Mouse (Mus musculus): ENCODE data around the gene Rabif.
A peak's percentile ranks its signal among the peaks of the same experiment; 100 is the strongest.
"Not testable (repeated sequence)": the region's sequence is repeated elsewhere in the genome, so short reads cannot be mapped to it uniquely, and the experiment has no call there.

Gene Rabif

GRCm38 (mm10) chr1:134512584-134512983 lies 18.1 kb downstream of the Rabif start:
- no peak for DNase-seq (ENCODE audit: extremely low spot score, low spot score)

GRCm38 (mm10) chr1:134513312-134513860 lies 18.9 kb downstream of the Rabif start:
- DNase-seq (ENCODE audit: extremely low spot score, low spot score), result peak; percentile 61

- DNase-seq (ENCODE audit: extremely low spot score, low spot score), result no peak
These were observed 19.6 kb downstream of the Rabif start for GRCm38 (mm10) chr1:134513876-134514590.

DNA sequence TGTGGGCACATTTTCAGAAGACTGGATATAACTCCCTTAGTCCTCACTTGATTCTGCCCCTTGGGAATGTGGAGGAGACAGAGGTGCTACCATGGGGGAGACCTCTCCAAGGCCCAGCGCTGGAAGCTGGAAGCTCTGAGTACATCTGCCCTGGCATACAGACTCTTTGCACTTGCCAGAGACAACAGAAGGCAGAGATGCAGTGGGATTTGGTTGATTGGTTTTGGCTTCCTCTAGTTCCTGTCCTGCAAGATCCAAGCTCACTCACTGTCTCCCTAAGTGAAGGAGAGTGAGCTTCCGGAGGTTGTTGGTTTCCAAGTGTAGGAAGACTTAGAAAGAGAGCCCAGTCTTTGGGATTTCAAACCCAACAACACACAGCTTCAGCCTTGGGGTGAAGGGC lies 21.4 kb downstream of the Rabif start:
- DNase-seq (ENCODE audit: extremely low spot score, low spot score), result no peak

GRCm38 (mm10) chr1:134516491-134517198 lies 22.2 kb downstream of the Rabif start:
- DNase-seq (ENCODE audit: extremely low spot score, low spot score), result peak; percentile 49

DNA sequence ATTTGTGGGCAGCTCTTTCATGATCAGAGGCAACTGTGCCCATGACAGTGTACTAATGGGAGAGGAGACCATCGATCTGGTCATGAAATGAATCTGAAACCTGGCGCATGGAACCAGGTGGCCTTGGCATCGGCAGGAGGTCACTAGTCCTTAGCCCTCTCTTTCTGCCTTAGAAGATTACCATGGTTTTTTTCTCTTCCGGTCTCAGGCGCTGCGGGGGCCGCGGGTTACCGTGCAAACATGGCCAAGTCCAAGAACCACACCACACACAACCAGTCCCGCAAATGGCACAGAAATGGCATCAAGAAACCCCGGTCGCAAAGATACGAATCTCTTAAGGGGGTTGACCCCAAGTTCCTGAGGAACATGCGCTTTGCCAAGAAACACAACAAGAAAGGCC lies 23.4 kb downstream of the Rabif start:
- not testable (repeated sequence) for DNase-seq (ENCODE audit: extremely low spot score, low spot score)

GRCm38 (mm10) chr1:134518677-134519076 lies 24.2 kb downstream of the Rabif start:
- DNase-seq (ENCODE audit: extremely low spot score, low spot score), result peak; percentile 51

DNA sequence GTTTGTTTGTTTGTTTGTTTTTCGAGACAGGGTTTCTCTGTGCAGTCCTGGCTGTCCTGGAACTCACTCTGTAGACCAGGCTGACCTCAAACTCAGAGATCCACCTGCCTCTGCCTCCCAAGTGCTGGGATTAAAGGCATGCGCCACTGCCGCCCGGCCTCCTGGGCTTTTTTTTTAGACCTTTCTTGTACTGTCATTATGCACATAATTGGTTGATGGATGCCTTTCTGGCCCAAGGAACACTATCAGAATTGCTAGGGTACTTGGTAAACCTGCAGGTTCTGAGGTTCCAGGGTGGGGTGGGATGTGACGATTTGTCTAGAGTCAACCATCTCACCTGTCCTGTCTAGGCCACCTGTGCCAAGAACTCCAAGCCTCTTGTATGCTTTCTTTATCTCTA lies 24.8 kb downstream of the Rabif start:
- DNase-seq (ENCODE audit: extremely low spot score, low spot score), result not testable (repeated sequence)

- no peak for DNase-seq (ENCODE audit: extremely low spot score, low spot score)
These were observed 25.7 kb downstream of the Rabif start for GRCm38 (mm10) chr1:134520001-134520721.

DNA sequence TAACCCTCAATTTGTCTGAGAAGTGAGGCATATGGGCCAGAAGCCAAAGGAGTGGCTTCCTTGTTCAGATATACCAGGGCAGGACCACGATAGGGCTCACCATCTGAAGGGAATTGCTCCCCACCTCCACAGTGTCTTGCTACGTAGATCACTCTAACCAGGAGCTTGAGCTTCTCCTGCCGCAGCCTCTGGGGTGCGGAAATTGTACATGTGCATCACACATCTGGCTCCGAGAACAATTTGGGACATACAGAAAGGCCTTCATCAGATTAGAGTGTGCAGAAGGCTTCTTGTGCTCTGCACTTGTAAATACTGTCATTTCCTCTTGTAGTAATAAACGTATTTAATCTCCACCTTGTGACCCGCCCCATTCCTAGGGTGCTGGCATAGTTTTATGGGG lies 26.7 kb downstream of the Rabif start:
- DNase-seq (ENCODE audit: extremely low spot score, low spot score), result no peak

DNA sequence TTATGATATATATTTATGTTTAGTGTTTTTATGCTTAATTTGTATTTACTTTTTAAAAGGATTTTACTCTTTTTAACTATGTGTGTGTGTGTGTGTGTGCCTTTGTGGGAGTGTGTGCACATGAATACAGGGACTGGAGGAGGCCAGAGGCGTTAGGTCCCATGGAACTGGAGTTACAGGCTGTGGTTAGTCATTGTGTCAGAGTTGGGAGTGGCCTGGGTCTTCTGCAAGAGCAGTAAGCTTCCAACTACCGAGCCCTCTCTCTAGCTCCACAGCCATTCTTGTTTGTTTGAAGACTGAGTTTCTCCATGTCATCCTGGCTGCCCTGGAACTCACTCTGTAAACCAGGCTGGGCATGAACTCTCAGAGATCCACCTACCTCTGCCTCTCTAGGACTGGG lies 27.9 kb downstream of the Rabif start:
- no peak for DNase-seq (ENCODE audit: extremely low spot score, low spot score)

DNA sequence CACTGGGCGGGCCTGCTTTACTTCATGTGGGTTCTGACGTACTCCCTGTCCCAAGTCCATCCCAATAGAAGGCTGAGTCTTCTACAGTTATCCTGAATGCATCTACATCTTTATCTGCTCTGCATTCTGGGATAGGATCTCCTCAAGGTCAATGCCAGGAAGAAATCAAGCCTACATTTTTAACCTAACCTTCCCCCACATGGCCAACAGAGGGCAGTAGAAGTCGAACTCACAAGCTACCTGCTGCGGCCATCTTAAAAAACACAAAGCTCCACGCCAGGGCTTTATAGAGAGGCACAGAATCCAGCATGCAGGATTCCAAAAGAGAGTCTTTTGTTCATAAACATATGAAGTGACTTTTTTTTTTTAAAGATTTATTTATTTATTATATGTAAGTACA lies 30.0 kb downstream of the Rabif start:
- no peak for DNase-seq (ENCODE audit: extremely low spot score, low spot score)

GRCm38 (mm10) chr1:134525015-134525414 lies 30.6 kb downstream of the Rabif start:
- DNase-seq (ENCODE audit: extremely low spot score, low spot score), result no peak

GRCm38 (mm10) chr1:134526752-134527151 lies 32.3 kb downstream of the Rabif start:
- no peak for DNase-seq (ENCODE audit: extremely low spot score, low spot score)

DNA sequence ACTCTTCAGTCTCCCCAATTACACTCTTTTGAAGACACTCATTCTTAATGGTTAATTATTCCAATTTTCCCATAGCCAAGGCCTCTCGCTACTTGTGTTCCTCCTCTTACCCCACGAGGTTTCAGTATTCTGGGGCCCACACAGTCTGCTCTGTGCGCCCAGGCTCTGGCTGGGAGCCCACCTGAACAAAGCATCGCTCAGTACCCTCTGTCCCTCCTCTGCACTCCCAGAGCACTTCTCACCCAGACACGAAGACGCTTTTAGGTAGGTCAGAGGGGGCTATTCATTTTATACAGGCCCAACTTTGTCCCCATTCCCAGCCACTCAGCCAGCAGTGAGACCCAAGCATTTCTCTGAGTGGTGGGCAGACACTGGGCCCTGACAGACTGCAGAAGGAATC lies 36.2 kb downstream of the Rabif start:
- DNase-seq (ENCODE audit: extremely low spot score, low spot score), result no peak

DNA sequence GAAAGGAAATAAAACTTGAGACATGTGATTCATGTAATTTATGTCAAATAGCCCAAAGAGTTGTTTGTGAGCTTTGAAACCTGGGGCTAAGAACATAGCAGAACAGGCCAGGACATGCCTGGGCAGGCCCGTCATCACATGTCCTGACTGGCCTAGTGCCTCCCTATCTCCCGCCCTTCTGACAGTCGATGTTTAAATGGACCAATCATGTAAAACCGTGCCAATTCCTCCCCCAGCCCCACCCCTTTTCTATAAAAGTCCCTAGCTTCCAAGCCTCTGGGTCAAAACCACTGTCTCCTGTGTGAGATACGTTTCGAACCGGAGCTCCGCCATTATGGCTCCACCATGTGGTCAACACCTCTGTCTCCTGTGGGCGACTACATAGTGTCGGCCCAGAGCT lies 39.3 kb downstream of the Rabif start:
- DNase-seq (ENCODE audit: extremely low spot score, low spot score), result not testable (repeated sequence)

- no peak for DNase-seq (ENCODE audit: extremely low spot score, low spot score)
These were observed 40.6 kb downstream of the Rabif start for GRCm38 (mm10) chr1:134535054-134535453.

DNA sequence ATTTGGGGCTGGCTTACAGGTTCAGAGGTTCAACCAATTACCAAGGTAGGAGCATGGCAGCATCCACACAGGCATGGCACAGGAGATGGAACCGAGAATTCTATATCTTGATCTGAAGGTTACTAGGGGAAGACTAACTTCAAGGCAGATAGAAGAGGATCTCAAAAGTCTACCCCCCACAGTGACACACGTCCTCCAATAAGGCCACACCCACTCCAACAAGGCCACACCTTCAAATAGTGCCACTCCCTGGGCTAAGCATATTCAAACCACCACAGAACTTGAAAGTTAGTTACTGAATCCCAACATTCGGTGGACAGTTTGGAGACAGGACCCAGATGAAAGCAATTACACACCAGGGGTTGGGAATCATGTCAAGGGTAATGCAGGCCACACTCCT lies 41.1 kb downstream of the Rabif start:
- no peak for DNase-seq (ENCODE audit: extremely low spot score, low spot score)

DNA sequence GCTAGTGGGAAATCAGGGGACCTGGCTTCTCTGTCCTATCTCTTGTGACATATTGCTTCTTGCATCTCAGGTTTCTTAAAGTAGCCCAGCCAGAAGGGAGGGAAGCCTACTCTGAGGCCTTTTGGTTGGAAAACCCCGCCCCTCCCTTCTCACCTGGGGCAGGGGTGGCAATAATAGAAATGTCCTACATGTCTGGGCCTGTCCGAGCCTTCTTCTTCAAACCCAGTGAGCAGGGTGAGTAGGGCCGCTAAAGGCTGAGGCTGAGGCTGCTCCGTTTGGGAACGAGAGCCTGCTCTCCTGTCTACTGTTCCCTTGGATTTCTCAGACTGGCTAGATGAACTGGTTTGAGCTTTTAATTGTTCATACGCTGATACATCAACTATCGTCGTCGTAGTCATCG lies 46.2 kb downstream of the Rabif start:
- no peak for DNase-seq (ENCODE audit: extremely low spot score, low spot score)

GRCm38 (mm10) chr1:134548231-134548630 lies 53.8 kb downstream of the Rabif start:
- DNase-seq (ENCODE audit: extremely low spot score, low spot score), result no peak

DNA sequence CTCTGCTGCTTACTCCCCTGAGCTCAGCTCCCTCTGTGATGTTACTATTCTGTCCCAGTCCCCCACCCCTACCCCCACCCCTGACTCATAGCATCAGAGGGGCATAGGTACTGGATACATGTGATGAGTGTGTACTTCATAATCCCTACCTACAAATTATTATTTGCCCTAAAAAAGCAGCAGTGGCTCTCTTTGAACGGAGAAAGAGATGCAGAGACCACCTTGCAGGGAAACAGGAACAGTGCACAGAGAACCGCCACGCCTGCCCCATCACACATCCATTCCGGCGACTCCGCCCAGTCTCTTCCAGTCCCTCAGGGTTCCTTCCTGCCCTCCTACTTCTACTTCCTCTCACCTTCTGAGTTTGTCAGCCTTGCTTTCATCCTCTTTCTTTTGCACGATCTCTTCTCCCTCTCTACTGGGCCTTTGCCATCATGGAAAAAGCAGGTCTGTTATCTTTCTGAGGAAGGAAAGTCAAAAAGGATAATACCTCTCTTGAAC lies 55.2 kb downstream of the Rabif start, which contains the start of gene Mgat4e:
Gene Mgat4e (minus strand): TSS at position 51 of the 501 bp plus-strand sequence.
- DNase-seq (ENCODE audit: extremely low spot score, low spot score), result no peak

DNA sequence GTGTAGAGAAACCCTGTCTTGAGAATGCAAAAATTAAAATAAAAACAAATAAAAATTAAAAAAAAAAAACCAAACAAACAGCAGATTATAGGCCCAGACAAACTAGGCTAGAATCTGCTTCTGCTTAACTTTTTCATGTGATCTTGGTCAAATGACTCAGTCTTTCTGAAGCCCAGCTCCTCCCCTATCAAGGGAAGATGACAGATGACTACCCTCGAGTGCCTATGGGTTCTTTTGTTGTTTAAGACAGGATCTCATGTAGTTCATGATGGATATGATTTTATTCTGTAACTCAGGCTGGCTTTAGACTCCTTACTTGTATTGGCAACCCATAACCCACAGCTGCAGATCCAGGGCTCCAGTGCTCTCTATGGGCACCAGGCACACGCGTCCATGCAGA lies 57.4 kb downstream of the Rabif start:
- DNase-seq (ENCODE audit: extremely low spot score, low spot score), result no peak

Measured in neural tube, embryonic 10.5 days (tissue).